Mouse (Mus musculus): ENCODE measurements around the gene Zfhx3.
A peak's percentile ranks its signal among the peaks of the same experiment; 100 is the strongest.

Gene Zfhx3

DNA sequence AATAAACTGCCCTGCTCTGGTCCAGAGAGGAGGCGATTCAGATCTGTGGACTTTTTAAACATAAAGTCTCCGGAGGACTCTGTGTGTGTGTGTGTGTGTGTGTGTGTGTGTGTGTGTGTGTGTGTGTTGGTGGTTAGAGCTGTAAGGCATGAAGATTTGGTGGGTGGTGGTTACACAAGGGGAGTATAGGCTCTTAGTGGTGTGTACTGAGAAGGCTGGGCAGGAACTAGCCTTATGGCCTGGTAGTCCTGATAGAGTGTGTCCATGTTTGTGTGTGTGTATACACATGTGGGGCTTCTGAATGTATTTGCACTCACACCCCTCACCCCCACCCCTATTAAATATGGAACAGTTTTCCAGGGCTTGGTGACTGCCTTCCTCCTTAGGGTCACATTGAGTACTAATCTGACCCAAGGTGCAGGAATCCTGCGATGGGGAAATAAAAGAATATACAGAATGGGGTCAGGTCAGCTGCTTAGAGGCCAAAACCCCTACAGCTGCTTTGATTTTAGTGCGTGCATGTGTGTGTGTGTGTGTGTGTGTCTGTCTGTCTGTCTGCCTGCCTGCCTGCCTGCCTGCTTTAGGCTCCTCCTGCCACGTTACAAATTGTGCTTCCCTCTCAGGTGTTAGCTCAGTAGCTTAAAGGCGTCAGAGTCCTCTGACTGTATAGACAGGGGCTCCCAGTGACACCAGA lies 764.6 kb downstream of the Zfhx3 start:
- DNase-seq: no peak

DNA sequence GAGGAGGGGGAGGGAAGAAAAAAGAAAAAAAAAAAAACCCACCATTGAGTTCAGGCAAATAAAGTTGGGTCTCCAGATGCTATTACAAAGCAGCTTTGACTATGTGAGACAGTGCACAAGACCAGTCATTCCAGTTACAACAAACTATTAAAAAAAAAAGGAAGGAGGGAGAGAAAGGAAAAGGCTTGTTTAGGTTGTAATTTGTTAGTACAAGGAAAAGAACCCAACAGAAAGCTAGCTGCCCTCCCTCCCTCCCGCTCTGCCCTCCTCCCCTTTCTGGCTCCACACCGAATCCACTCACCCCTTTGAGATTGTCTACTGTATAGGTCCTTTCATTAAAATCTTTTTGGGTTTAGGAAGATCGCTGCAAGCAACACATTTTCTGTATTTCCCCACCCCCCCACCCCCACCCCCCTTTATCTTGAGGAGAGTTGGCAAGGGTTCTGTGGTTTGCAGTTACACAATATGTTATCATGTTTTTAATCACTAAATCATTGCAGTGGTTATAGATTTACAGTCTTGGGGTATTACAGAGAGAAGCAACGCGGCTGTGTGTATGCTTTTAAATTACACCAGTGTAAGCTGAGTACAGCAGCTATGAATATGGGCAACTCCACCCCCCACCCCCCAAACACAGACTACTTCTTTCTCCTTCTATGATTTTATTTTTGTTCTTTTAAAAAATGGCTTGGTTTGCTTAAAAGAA lies 765.3 kb downstream of the Zfhx3 start:
- DNase-seq: no peak

DNA sequence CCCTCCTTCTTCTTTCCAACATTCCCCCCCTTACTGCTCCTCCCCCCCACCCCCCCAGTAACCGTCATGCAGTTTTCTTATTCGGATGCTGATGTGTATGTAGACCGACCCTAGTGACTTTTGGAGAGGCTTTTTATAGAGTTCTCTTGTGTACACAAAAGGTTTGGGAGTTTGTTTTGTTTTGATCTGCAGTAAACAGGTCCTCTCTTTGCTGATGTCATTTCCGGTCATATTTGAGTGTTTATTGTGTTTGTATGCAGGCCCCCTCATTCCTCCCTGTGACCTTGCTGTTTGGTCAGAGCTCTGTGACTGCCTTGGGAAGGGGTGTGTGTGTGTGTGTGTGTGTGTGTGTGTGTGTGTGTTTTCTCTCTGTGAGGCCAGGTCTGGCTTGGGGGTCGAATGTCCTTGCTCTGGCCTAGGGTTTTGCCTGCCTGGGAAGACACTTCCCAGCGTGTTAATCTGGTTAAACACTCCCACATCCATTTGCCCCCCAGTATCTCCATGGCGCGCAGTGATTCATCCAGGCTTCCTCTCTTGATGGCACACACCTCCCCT lies 766.5 kb downstream of the Zfhx3 start:
- no peak for DNase-seq

DNA sequence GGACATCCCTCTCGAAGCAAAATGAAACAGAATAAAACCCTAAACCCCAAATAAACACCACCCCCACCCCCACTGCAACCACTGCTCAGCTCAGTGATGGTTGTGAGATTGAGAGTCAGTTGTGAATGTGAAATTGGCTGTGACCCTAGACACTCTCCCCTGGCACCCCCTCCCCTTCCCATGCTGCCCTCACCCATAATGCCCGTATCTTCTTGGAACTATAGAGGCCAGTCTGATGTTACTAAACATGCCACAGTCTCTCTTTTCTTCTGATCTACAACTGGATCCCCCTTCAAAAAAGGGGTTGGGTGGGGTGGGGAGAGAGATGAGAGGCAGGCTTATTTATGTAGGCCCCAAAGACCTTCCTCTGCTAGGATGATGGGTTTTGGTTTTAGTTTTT lies 767.0 kb downstream of the Zfhx3 start:
- DNase-seq: no peak

DNA sequence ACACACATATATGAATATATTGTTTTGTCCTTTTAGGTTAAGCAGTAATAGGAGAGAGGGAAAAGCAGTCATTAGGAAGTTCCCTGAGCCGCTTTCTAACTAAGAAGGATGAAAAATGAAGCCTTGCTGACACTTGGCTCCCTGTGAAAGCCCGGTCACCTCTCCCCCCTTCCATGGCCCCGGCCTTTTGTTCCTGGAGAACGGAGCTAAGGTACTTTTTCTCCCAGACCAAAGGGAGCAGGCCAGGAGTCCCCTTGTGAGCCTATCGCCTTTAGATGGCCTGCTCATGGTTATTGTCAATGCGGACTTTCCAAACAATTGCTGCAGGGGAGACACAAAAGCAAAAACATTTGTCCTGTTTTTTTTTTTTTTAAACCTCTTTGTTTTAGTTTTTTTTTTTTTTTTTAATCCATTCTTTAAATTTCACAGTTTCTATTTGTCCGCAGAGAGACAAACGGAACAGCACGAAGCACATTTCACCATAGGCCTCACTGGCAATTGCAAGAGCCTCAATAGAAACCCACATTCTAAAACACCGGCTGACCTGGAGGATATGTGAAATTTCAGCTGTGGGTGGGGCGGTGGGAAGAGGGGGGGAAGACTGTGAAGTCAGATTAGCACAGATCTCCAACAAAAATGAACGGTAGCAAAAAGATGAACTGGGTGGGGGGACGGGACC lies 767.6 kb downstream of the Zfhx3 start:
- no peak for DNase-seq

DNA sequence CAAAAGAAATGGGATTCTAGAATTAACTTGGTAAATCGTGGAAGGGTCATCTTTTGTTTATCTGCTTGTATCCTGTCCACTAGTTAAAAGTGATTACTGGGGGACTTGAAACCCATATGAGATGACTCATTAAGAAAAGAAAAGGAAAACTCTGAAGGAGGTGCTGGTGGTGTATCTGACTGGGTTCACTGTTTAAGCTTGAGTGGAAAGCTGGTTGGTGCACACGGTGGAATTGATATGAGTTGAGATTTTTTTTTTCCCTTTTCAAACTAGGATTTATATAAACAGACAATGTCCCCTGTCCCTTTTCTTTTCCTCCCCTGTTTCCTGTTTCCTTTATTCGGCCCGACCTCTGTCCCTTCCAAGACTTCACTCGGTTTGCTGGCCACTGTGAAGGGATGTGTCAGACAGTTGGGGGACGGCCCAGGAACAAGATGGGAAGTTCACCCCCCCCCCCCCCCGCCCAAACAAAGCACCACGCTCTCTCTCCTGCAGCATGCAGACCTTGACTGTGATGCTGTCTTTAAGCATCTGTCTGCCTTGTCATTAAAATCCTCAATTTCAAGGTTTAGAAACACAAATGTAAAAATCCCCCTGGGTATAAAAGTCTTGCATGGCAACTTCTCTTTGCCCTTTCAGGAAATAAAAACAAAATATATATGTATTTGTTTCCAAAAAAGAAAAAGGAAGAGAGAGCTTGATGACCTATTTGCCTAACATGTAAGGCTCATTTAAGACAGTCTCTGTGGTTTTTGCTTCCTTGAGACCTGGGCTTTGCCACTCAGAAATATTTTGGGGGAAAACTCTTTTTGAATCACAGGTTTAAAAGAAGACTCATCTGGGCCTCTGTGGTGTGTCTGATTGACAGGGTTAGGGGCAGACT lies 768.4 kb downstream of the Zfhx3 start:
- DNase-seq: no peak

DNA sequence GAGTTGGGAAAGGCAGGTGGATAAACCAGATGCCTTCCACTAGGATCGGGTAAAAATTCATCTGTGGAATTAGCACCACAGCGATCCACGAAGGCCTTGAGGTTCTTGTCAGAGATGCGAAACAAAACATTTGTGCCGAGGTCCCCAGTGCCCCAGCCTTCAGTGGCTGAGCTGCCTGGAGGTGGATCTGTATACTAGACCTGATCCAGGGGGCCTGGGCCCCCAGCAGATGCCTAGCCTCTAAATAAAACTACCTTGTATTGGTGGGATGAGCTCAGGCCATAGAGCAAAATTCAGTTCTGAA lies 769.0 kb downstream of the Zfhx3 start:
- no peak for DNase-seq

DNA sequence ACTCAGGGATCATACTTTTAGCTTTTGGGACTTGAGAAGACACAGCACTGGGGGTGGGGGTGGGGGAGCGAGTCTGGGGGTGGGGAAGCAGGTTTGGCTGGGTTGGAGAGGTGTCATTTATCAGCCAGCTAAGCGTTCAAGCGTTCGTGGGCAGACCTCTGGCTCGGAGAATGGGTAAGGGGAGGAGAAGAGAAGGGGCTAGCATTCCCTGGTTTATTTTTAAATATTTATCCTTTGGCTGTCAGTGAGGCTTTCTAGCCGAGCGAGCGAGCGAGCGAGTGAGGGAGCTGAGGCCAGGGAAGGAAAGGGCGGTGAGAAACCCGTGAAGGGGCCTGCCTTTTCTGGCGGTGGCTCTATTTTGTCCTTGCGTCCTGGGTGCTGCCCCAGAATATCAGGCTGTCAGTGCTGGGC lies 769.6 kb downstream of the Zfhx3 start:
- DNase-seq: no peak

DNA sequence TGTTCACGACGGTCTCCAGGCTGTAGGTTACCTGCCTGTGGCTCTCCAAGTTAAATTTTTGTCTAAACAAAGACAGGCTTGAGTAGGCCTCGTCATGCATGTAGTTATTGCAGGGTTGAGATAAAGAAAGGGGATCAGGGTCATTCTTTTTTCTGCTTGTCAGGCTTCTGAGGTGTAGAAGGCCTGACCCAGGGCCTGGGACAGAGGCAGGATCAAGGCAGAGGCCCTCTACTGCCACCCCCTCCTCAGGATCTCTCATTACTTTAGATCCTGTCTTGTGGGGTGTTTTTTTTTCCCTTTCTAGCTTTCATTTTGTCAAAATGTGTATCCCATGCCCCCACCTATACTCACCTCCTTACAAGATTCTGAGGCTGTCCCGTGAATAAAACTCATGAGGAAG lies 770.2 kb downstream of the Zfhx3 start:
- DNase-seq: no peak

DNA sequence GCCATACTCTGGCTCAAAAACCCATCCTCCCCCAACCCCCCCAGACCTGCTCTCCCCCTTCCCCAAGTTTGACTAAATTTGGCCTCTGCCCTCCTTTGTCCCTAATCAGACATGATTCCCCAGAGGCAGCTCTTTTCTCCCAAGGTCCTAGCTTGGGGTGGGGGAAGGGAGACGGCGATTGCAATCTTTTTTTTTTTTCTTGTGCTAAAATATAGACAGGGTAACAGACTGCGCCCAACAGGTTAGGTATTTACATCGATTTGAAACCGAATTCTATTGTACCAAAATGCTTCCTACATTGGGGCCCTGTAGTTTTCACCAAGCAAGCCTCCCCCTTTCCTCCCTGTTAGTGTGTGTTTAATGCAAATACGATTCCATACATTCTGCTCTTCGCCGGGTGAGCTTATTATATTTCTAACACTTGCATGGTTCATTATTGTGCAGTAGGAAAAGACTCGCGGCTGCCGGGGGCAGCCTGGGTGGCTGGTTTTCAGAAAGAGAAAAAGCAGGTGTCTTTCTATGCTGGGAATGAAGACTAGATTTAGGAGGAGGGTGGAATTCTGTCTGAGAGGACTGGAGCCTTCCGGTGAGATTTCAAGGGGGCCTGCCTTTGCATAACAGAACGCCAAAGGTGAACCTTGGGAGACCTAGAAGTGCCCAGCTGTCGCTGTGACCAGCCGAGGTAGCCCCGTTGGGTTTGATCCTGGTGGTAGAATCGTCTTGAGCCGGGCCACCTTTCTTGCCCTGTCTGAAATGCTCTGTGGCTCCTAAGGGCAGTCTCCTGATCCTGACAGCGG lies 771.1 kb downstream of the Zfhx3 start:
- no peak for DNase-seq

DNA sequence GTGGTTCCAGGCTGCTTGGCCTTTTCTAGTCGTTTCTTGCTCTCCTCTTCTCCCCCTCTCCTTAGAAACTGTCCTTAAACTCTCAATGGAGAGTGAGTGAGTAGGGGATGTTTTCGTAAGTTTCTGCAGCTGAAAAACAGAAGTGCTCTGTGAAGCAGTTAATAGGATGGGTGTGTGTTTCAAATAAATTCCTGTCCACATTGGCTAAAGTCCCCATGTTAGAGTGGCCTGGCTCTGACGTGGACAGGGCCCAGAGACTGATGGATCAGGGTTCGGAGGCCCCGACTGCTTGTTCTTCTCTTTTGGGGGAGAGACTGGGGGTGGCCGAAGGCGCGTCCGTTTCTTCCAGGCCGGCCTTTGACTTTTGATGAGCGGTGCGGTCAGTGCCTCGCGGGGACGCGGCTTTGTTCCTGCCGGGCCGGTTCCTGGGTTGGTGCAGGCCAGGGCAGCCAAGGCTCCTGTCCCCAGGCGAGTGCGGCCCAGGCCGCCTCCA lies 771.7 kb downstream of the Zfhx3 start:
- DNase-seq: no peak

DNA sequence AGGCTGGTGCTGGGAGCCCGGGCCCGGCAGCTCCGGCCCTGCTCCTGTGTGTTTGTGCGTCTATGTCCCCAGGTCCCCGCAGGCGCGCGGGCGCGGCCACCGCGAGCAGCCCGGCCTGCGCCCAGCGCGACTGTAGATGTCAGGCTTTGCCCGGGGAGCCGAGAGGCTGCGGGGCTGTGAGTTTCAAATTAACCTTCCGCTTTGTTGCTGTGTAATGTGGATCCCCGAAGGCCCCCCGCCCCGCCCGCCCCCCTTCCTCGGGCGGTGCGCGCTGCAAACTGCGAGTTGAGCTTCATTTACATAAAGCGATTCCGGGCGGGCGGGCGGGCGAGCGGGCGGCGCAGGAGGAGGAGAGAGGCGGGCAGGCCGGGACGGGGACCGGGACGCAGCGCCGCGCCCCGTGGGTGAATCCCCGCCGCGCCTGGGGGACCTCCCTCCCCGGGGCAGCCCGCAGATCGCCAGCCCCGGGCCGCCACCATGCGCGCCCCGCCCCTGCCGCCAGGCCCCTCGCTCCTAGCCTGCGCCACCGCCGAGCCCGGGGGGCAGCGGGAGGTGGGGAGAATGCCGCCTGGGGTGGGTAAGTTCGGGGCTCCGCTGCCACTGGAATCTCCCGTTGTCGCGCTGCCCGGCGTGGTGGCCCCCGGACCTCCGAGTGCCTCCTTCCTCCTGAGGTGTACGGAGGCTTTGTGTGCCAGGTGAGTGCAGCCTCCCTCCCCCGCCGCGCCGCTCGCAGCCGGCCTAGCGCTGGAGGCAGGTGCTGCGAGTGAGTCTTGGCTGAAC lies 772.4 kb downstream of the Zfhx3 start:
- no peak for DNase-seq

DNA sequence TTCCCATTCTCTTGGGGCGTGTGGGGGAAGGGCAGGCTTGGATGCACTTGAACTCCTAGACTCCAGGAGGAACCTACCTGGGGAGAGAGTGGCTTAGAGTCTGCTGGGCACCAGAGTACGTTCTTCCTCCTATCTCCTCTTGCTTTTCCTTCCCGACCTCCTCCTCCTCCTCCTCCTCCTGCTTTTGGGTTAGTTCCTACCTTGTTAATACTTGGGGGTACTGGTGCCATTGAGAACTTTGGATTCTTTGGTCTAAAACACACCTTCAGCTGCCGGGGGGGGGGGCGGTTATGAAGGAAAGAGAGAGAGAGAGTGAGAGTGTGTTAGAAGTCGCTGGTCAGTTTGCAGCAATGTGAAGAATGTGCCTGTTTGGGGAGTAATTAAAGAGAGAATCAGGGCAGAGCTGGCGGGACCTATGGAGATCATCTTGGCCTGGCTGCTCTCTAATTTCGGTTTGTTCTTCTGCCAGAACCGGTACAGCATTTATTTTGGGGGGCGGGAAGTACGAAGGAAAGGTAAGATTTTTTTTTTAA lies 773.0 kb downstream of the Zfhx3 start:
- no peak for DNase-seq

DNA sequence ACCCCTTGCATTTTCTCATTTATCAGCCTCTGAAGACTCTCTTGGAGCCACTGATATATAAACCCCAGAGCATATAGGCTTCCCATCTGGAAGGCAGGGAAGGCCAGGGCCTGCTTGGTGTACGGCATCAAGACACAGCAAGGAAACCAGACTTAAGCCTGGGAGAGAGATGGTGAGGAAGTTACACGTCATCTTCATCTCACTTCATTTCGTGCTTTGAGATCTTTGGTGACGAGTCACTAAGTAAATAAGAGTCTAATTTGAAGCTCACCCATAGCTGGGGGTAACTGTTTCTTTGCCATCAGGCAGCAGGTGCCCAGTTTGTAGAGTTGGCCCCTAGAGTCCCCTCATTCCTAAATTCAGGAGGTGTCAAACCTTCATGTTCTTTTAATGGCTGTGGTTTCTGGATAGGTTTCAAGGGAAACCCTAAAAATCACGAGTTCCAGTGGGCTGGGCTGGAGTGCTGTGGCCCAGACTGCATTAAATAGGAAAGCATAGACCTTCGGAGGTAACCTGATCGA lies 773.9 kb downstream of the Zfhx3 start:
- no peak for DNase-seq

DNA sequence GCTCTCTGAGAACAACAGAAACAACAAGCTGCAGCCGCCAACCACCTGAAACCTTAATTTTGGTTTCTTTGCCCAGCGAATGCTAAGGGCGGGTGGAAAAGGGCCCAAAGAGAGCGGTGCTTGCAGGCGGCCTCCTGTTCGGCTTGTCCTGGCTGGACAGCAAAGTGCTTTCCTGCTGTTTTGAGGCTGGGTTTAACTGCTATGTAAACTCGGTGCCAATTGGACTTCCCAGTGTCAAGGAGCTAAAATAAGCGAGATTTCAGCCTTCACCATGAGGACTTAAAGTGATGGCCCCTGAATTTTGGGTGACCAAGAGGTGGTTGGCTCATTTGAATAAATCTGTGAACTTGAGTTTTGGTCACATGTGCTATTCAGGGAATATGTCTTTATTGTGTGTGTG lies 775.1 kb downstream of the Zfhx3 start:
- DNase-seq: no peak

DNA sequence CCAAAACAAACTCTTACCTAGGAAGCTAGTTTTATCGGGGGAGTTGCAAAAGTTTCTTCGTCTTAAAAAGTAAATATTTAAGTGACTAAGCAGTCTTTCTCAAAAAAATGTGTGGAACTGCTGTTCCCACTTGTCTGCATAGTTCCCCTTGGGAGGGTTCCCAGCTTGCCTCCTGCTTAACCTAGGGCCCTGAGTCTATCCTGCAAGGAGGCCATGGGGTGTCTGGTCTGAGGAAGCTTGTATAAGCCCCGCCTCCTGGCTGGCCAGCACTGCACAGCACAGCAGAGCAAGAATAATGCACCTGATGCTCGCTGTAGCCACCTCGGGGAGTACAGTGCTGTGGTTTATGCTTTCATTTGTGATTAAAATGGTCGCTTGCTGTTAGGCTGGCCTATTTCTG lies 775.6 kb downstream of the Zfhx3 start:
- no peak for DNase-seq

DNA sequence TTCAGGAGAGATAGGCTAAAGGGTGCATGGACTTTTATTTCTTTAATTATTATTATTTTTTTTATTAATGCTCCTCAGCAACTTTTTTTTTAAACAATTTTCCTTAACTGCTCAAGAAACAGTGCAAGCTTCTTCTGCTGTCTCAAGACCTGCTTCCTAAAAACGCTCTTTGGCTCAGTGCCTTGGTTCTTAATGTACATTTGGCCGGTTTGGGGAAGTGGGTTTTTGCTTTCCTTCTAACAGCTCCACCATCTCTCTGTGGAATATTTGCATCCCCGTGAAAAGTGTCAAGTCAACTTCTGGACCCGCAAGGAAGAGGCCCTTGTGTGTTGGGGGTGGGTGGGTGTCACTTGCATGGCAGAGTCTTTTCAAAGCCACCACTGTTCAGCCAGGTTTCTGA lies 778.4 kb downstream of the Zfhx3 start:
- no peak for DNase-seq

DNA sequence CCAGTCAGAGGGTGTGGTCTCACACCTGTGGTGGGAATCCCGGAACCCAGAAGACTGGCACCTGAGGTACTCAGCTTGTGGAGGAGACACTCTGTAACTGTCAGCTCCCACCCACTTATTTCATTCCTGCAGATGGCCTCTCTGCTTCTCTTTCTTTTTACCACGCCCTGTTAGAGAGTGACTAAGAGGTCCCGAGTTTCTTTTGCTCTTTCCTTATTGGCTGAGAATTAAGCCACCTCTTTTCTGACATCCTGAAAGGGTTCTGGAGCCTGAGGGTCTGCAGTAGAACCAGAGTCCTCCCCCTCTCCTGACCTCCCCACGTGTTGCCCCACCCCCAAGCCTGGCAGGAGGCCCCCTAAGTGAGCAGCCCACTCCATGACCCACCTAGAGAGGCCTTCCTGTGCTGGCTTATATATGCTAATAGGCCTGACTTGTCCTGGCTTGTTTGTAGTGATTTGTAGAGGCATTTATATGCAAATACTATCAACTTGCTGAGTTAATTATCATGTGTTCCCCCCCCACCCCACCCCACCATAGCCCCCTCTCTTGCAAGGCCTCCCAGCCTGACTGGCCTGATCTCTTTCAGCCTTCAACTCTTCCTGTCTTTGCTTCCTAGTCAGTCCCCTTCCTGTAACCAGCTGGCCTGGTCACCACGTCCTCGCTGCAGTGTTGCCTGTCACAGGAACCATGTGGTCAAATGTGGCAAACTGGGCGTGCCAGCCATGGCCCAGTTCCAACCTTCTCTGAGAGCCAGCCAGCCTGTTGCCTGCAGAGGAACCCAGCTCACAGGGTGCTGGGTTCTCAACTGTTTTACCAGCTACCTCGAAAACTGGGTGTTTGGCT lies 780.4 kb downstream of the Zfhx3 start:
- DNase-seq: peak; percentile 10

DNA sequence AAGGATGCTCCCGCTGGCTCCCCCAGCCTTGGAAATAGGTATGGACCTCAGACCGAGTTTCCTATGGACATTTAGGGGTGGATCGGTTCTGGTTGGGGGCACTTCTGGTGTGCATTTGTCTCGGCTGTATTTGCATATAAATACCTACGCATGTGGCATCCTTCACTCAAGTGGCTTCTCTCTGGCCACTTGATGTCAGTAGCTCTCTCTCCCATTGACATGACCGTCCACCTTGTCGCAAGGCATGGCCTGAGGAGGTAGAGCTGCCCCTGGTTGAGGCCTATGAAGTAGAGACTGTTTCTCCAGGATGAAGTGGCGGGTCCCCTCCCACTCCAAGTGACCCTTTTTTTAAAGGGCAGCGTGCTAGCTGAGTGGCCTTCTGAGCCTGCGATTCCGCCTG lies 781.2 kb downstream of the Zfhx3 start:
- DNase-seq: no peak
